Mouse (Mus musculus): ENCODE measurements at regions not wholly inside any gene's neighbourhood (a gene's known extent, or its start where the extent isn't known, plus 50 kb on each side); places are given as distances from the start of the nearest gene placed in this dataset.

GRCm38 (mm10) chr6:118322631-118323030 lies 96.6 kb downstream of the Bms1 start:
- no peak for TF ChIP-seq EP300 (IDR thresholded peaks at IDR 0.05; ENCODE audit: low read depth)
- TF ChIP-seq CTCF (IDR thresholded peaks at IDR 0.05; ENCODE audit: low read depth): no peak
- DNase-seq (ENCODE audit: low read depth in 3 of 3, low spot score in 3 of 3): no peak
- 39% methylated on average over 5 of the region's 5 CpGs for WGBS (ENCODE audit: insufficient replicate concordance)
- Histone ChIP-seq H3K27ac (no peak overlapping the region), H3K9ac (replicated peaks) (no peak overlapping the region), H3K4me3 (ENCODE audit: insufficient read depth in 1 of 2, low read depth in 2 of 2, low read length in 2 of 2) (no peak overlapping the region), H3K27me3 (ENCODE audit: control insufficient read depth, insufficient read depth, low read length) (no peaks in the 10 kb centered on the region; the same call in 1 of the 2 replicates), H3K4me1 (replicated peaks; ENCODE audit: control insufficient read depth in 2 of 2, insufficient read depth in 2 of 2, low read length in 1 of 2) (no peaks in the 10 kb centered on the region), H3K9me3 (ENCODE audit: control insufficient read depth, low read length) (no peaks in the 10 kb centered on the region), H3K36me3 (replicated peaks; ENCODE audit: control insufficient read depth, insufficient read depth, low read depth) (no peaks in the 10 kb centered on the region), H3K4me2 (ENCODE audit: low read depth) (no peak overlapping the region)
- ATAC-seq (ENCODE audit: insufficient read depth): no peak

GRCm38 (mm10) chr6:118322061-118322460 lies 97.2 kb downstream of the Bms1 start:
- H3K36me3 ChIP-seq (replicated peaks; ENCODE audit: control insufficient read depth, insufficient read depth, low read depth): no peaks in the 10 kb centered on the region
- H3K9me3 ChIP-seq (ENCODE audit: control insufficient read depth, low read length): no peaks in the 10 kb centered on the region
- no peak overlapping the region for H3K9ac ChIP-seq (replicated peaks)
- no peak overlapping the region for H3K4me2 ChIP-seq (ENCODE audit: low read depth)
- DNase-seq (ENCODE audit: low read depth in 3 of 3, low spot score in 3 of 3): no peak
- TF ChIP-seq EP300 (IDR thresholded peaks at IDR 0.05; ENCODE audit: low read depth): no peak
- TF ChIP-seq CTCF (IDR thresholded peaks at IDR 0.05; ENCODE audit: low read depth): no peak
- H3K4me1 ChIP-seq (replicated peaks; ENCODE audit: control insufficient read depth in 2 of 2, insufficient read depth in 2 of 2, low read length in 1 of 2): no peaks in the 10 kb centered on the region
- no peak overlapping the region for H3K4me3 ChIP-seq (ENCODE audit: insufficient read depth in 1 of 2, low read depth in 2 of 2, low read length in 2 of 2)
- ATAC-seq (ENCODE audit: insufficient read depth): no peak
- WGBS (ENCODE audit: insufficient replicate concordance): 71% methylated on average over 6 of the region's 6 CpGs
- no peaks in the 10 kb centered on the region; the same call in 1 of the 2 replicates for H3K27me3 ChIP-seq (ENCODE audit: control insufficient read depth, insufficient read depth, low read length)
- no peak overlapping the region for H3K27ac ChIP-seq

- no peak overlapping the region for H3K4me3 ChIP-seq (ENCODE audit: insufficient read depth in 1 of 2, low read depth in 2 of 2, low read length in 2 of 2)
- H3K9ac ChIP-seq (replicated peaks): no peak overlapping the region
- DNase-seq (ENCODE audit: low read depth in 3 of 3, low spot score in 3 of 3): no peak
- WGBS (ENCODE audit: insufficient replicate concordance): 70% methylated on average over 7 of the region's 7 CpGs
- ATAC-seq (ENCODE audit: insufficient read depth): no peak
- H3K4me1 ChIP-seq (replicated peaks; ENCODE audit: control insufficient read depth in 2 of 2, insufficient read depth in 2 of 2, low read length in 1 of 2): no peaks in the 10 kb centered on the region
- H3K27me3 ChIP-seq (ENCODE audit: control insufficient read depth, insufficient read depth, low read length): no peaks in the 10 kb centered on the region; the same call in 1 of the 2 replicates
- no peak overlapping the region for H3K4me2 ChIP-seq (ENCODE audit: low read depth)
- no peak overlapping the region for H3K27ac ChIP-seq
- TF ChIP-seq EP300 (IDR thresholded peaks at IDR 0.05; ENCODE audit: low read depth): no peak
- TF ChIP-seq CTCF (IDR thresholded peaks at IDR 0.05; ENCODE audit: low read depth): no peak
- no peaks in the 10 kb centered on the region for H3K9me3 ChIP-seq (ENCODE audit: control insufficient read depth, low read length)
- no peaks in the 10 kb centered on the region for H3K36me3 ChIP-seq (replicated peaks; ENCODE audit: control insufficient read depth, insufficient read depth, low read depth)
Observed at GRCm38 (mm10) chr6:118320021-118320525, 99.2 kb downstream of the Bms1 start.

GRCm38 (mm10) chr6:118315881-118316280 lies 103.4 kb downstream of the Bms1 start:
- TF ChIP-seq EP300 (IDR thresholded peaks at IDR 0.05; ENCODE audit: low read depth) (no peak), CTCF (IDR thresholded peaks at IDR 0.05; ENCODE audit: low read depth) (no peak)
- no peak overlapping the region for H3K4me2 ChIP-seq (ENCODE audit: low read depth)
- no peaks in the 10 kb centered on the region for H3K27me3 ChIP-seq (ENCODE audit: control insufficient read depth, insufficient read depth, low read length)
- no peak for DNase-seq (ENCODE audit: low read depth in 3 of 3, low spot score in 3 of 3)
- no peaks in the 10 kb centered on the region for H3K4me1 ChIP-seq (replicated peaks; ENCODE audit: control insufficient read depth in 2 of 2, insufficient read depth in 2 of 2, low read length in 1 of 2)
- ATAC-seq (ENCODE audit: insufficient read depth): no peak
- no peak overlapping the region for H3K4me3 ChIP-seq (ENCODE audit: insufficient read depth in 1 of 2, low read depth in 2 of 2, low read length in 2 of 2)
- H3K36me3 ChIP-seq (replicated peaks; ENCODE audit: control insufficient read depth, insufficient read depth, low read depth): no peaks in the 10 kb centered on the region
- H3K9ac ChIP-seq (replicated peaks): no peak overlapping the region
- no peak overlapping the region for H3K27ac ChIP-seq
- WGBS (ENCODE audit: insufficient replicate concordance): 67% methylated on average over 6 of the region's 6 CpGs
- no peaks in the 10 kb centered on the region for H3K9me3 ChIP-seq (ENCODE audit: control insufficient read depth, low read length)

- no peak for DNase-seq (ENCODE audit: low read depth in 3 of 3, low spot score in 3 of 3)
- H3K4me1 ChIP-seq (replicated peaks; ENCODE audit: control insufficient read depth in 2 of 2, insufficient read depth in 2 of 2, low read length in 1 of 2): no peaks in the 10 kb centered on the region
Observed at GRCm38 (mm10) chr6:118314941-118315687, 104.2 kb downstream of the Bms1 start.

More at GRCm38 (mm10) chr6:118314941-118315687, 104.2 kb downstream of the Bms1 start:
- no peak overlapping the region for H3K9ac ChIP-seq (replicated peaks)
- no peak overlapping the region for H3K4me2 ChIP-seq (ENCODE audit: low read depth)
- no peak for ATAC-seq (ENCODE audit: insufficient read depth)
- no peak overlapping the region for H3K4me3 ChIP-seq (ENCODE audit: insufficient read depth in 1 of 2, low read depth in 2 of 2, low read length in 2 of 2)
- no peaks in the 10 kb centered on the region for H3K36me3 ChIP-seq (replicated peaks; ENCODE audit: control insufficient read depth, insufficient read depth, low read depth)
- WGBS (ENCODE audit: insufficient replicate concordance): 30% methylated on average over 13 of the region's 13 CpGs
- no peaks in the 10 kb centered on the region for H3K9me3 ChIP-seq (ENCODE audit: control insufficient read depth, low read length)
- H3K27ac ChIP-seq: no peak overlapping the region
- no peak for TF ChIP-seq CTCF (IDR thresholded peaks at IDR 0.05; ENCODE audit: low read depth)
- no peak for TF ChIP-seq EP300 (IDR thresholded peaks at IDR 0.05; ENCODE audit: low read depth)
- H3K27me3 ChIP-seq (ENCODE audit: control insufficient read depth, insufficient read depth, low read length): no peaks in the 10 kb centered on the region

Data from liver, embryonic 14.5 days (tissue).